Mouse (Mus musculus) forebrain, embryonic 14.5 days (tissue): ENCODE measurements around the gene Ccdc3. TPM values are rescaled to one million over a fixed set of nuclear protein-coding genes. Genes with fewer than 3 reads are reported as not detected.

Source experiments
- ATAC-seq: fragments of 200-750 bp; cut with Nextera tagmentation; 2 replicates; pipeline ENCODE4 v1.8.0; 2017; ENCODE audit warnings: mild to moderate bottlenecking, moderate library complexity
- DNase-seq: peaks from one replicate; pipeline ENCODE4 v3.0.0-alpha.2; 2015; ENCODE audit warnings: low spot score
- H3K27ac ChIP-seq: fragments of 300-500 bp; sonication (generic); 2 replicates; pipeline ENCODE4 v1.5.1; 2014; ENCODE audit warnings: low read depth, mild to moderate bottlenecking, control low read depth, low read length, moderate library complexity
- H3K27me3 ChIP-seq: fragments of 300-500 bp; sonication (generic); replicated peaks from 2 replicates; pipeline ENCODE4 v1.6.1; 2014; ENCODE audit warnings: low read length, control low read depth, mixed read lengths; ENCODE audit not compliant: control insufficient read depth, insufficient read depth
- H3K36me3 ChIP-seq: fragments of 300-500 bp; sonication (generic); 2 replicates; pipeline ENCODE4 v1.6.1; 2014; ENCODE audit warnings: low read length, control low read depth; ENCODE audit not compliant: control insufficient read depth, insufficient read depth
- H3K4me1 ChIP-seq: fragments of 300-500 bp; sonication (generic); 2 replicates; pipeline ENCODE4 v1.6.1; 2014; ENCODE audit warnings: antibody characterized with exemption, low read length, control low read depth; ENCODE audit not compliant: control insufficient read depth, insufficient read depth
- H3K4me2 ChIP-seq: fragments of 300-500 bp; sonication (generic); 2 replicates; pipeline ENCODE4 v1.6.1; 2014; ENCODE audit warnings: mild to moderate bottlenecking, control low read depth, low read length
- H3K4me3 ChIP-seq: fragments of 300-500 bp; sonication (generic); 2 replicates; pipeline ENCODE4 v1.5.1; 2014; ENCODE audit warnings: low read depth, low read length, control low read depth
- H3K9ac ChIP-seq: fragments of 300-500 bp; sonication (generic); 2 replicates; pipeline ENCODE4 v1.6.1; 2014; ENCODE audit warnings: mild to moderate bottlenecking, low read length, control low read depth, moderate library complexity
- H3K9me3 ChIP-seq: fragments of 300-500 bp; sonication (generic); replicated peaks from 2 replicates; pipeline ENCODE4 v1.6.1; 2016; ENCODE audit warnings: low read length, control low read depth, mixed read lengths; ENCODE audit not compliant: control insufficient read depth
- WGBS: fragments of 180-500 bp; shearing (Covaris S2); extraction: QIAGEN DNeasy Blood & Tissue Kit; methylation state at CpG from one replicate; pipeline ENCODE4 v1.1.7; 2014; 5-methylcytosine and 5-hydroxymethylcytosine counted together
- polyA plus RNA-seq: library from polyadenylated mRNA; unstranded; fragments of >200 nt; fragmentation: Nextera tagmentation; extraction: Ambion mirVana; gene quantifications from 2 replicates; pipeline ENCODE4 v1.2.1, GENCODE M21; 2014

Ccdc3 gene
- polyA plus RNA-seq, 1 experiment from 2014 or later, result 2.2 TPM

DNA sequence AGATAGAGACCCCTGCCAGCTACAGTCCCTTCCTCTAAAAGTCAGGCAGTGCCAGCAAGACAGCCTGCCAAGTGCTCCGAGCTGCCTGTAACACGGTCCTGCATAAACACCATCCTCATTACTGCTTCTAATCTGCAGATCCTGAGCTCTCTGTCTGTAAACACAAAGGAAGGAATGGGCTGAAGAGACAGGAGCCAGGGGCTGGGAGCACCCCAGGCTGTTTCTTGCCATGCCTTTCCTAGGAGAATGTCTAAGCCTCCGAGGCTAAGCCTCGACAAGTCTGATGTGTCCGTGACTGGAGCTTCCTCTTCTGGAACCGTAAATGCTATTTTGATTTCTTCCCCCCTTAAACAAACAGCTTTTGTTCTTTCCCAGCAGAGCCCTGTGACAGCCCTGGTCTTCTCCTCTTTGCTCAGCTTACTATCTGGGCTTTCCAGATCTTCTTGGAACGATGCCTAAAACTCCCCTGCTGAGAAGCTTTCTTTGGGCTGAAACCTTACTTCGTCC, 24.7 kb upstream of the Ccdc3 start:
- Histone ChIP-seq H3K27ac (peak overlapping the region; percentile 70), H3K9ac (no peak overlapping the region; the same call in 1 of the 2 replicates), H3K9me3 (no peaks in the 10 kb centered on the region; the same call in 1 of the 2 replicates), H3K4me2 (peak overlapping the region; percentile 21; the same call in 1 of the 2 replicates), H3K4me1 (peaks cover 20% of the 10 kb centered on the region), H3K36me3 (no peaks in the 10 kb centered on the region), H3K4me3 (no peak overlapping the region), H3K27me3 (no peaks in the 10 kb centered on the region)
- peak; percentile 72 for DNase-seq
- WGBS, result 8% methylated on average over 8 of the region's 8 CpGs
- ATAC-seq, result peak; percentile 82

DNA sequence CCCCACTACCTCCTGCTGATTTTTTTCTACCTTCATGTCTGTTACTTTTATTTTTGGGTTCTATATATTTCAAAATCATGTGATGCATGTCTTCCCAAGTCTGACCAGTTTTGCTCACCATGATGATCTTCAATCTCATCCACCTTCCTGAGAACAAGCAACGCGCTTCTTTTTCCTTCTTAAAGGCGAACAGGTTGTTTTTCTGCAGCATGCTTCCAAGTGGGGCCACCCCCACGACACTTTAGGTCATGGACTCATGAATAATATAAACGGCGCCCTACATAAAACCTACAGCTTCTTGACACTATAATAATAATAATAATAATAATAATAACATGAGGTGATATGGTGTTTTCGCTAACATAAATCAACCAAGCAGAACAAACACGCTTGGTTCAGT, 23.2 kb upstream of the Ccdc3 start:
- H3K36me3 ChIP-seq, result no peaks in the 10 kb centered on the region
- peaks cover 20% of the 10 kb centered on the region for H3K4me1 ChIP-seq
- DNase-seq (no peak), ATAC-seq (no peak)
- WGBS, result 96% methylated on average over 8 of the region's 8 CpGs
- H3K27me3 ChIP-seq, result no peaks in the 10 kb centered on the region
- H3K9ac ChIP-seq, result no peak overlapping the region
- H3K4me3 ChIP-seq, result no peak overlapping the region
- H3K27ac ChIP-seq, result no peak overlapping the region
- no peak overlapping the region for H3K4me2 ChIP-seq
- no peaks in the 10 kb centered on the region; the same call in 1 of the 2 replicates for H3K9me3 ChIP-seq

- Histone ChIP-seq H3K9me3 (no peaks in the 10 kb centered on the region; the same call in 1 of the 2 replicates), H3K4me3 (no peak overlapping the region), H3K4me2 (no peak overlapping the region), H3K4me1 (peaks cover 20% of the 10 kb centered on the region), H3K27ac (peak overlapping the region; percentile 15; the same call in 1 of the 2 replicates), H3K9ac (no peak overlapping the region), H3K36me3 (no peaks in the 10 kb centered on the region), H3K27me3 (no peaks in the 10 kb centered on the region)
- DNase-seq (peak; percentile 71), ATAC-seq (peak; percentile 49; the same call in 1 of the 2 replicates)
- WGBS, result 17% methylated on average over 5 of the region's 5 CpGs
Measured at GRCm38 (mm10) chr2:5116856-5117532, 20.6 kb upstream of the Ccdc3 start.

GRCm38 (mm10) chr2:5125506-5125905, 12.1 kb upstream of the Ccdc3 start:
- DNase-seq (no peak), ATAC-seq (no peak)
- Histone ChIP-seq H3K9ac (no peak overlapping the region), H3K4me2 (no peak overlapping the region), H3K27me3 (no peaks in the 10 kb centered on the region), H3K9me3 (no peaks in the 10 kb centered on the region), H3K4me3 (no peak overlapping the region), H3K4me1 (peaks cover 3% of the 10 kb centered on the region; the same call in 1 of the 2 replicates), H3K27ac (no peak overlapping the region), H3K36me3 (no peaks in the 10 kb centered on the region)
- WGBS, result 43% methylated on average over 6 of the region's 6 CpGs

GRCm38 (mm10) chr2:5127369-5127768, 10.2 kb upstream of the Ccdc3 start:
- no peak for ATAC-seq
- no peak overlapping the region for H3K4me2 ChIP-seq
- peaks cover 3% of the 10 kb centered on the region; the same call in 1 of the 2 replicates for H3K4me1 ChIP-seq
- no peak for DNase-seq
- H3K9ac ChIP-seq, result no peak overlapping the region
- H3K4me3 ChIP-seq, result no peak overlapping the region
- H3K9me3 ChIP-seq, result no peaks in the 10 kb centered on the region
- no peaks in the 10 kb centered on the region for H3K36me3 ChIP-seq
- no peaks in the 10 kb centered on the region for H3K27me3 ChIP-seq
- H3K27ac ChIP-seq, result no peak overlapping the region
- 68% methylated on average over 5 of the region's 5 CpGs for WGBS

DNA sequence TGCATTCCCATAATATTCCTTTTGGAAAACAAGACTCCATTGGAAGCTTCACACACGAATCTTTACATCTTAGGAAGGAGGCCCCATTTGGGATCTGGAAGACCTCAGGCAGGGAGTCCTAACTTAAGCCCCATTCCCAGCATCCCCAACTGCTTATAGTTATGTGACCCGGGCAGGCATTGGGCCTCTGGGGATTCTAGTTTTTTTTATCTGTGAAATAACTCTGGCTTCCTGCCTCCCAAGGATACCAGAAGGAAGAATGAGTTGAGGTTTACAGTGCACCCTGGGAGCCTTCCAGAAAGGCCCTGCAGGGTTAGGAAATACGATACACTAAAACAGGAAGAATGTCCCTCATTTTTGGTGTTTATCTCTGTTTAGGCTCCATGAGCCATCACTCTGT, 8.5 kb upstream of the Ccdc3 start:
- Histone ChIP-seq H3K4me2 (no peak overlapping the region), H3K36me3 (no peaks in the 10 kb centered on the region), H3K9ac (no peak overlapping the region), H3K4me3 (no peak overlapping the region), H3K9me3 (no peaks in the 10 kb centered on the region), H3K27ac (no peak overlapping the region), H3K27me3 (no peaks in the 10 kb centered on the region), H3K4me1 (peaks cover 3% of the 10 kb centered on the region; the same call in 1 of the 2 replicates)
- 60% methylated on average over 3 of the region's 3 CpGs for WGBS
- ATAC-seq, result no peak
- DNase-seq, result no peak

DNA sequence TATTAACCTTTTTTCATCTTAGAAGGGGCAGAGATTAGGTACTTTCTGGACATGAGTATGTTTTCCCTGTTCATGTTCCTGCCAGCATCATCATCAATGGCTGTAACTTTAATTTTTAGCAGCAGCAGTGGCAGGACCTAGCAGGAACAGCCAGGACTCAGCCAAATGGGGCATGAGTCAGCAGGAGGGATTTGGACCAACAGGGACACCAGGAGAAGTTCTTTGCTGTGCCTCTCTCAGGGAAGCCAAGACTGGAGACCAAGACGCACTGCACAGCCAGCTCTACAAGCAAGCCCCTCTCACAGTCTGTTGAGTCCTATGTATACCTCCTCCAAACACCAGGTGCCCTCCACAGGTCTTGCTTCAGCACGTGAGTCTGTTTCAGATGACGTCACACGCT, 5.5 kb upstream of the Ccdc3 start:
- H3K9ac ChIP-seq, result no peak overlapping the region
- ATAC-seq, result no peak

GRCm38 (mm10) chr2:5134959-5135743, 2.4 kb upstream of the Ccdc3 start:
- Histone ChIP-seq H3K9ac (no peak overlapping the region), H3K4me1 (no peaks in the 10 kb centered on the region), H3K27me3 (peaks cover 26% of the 10 kb centered on the region), H3K9me3 (no peaks in the 10 kb centered on the region), H3K4me3 (no peak overlapping the region), H3K36me3 (no peaks in the 10 kb centered on the region), H3K27ac (no peak overlapping the region), H3K4me2 (no peak overlapping the region)
- ATAC-seq, result no peak
- WGBS, result 81% methylated on average over 5 of the region's 5 CpGs
- no peak for DNase-seq

More for the DNA sequence above, 5.5 kb upstream of the Ccdc3 start:
- 83% methylated on average over 4 of the region's 4 CpGs for WGBS
- peaks cover 3% of the 10 kb centered on the region; the same call in 1 of the 2 replicates for H3K4me1 ChIP-seq
- no peaks in the 10 kb centered on the region for H3K36me3 ChIP-seq
- no peak overlapping the region for H3K4me3 ChIP-seq
- no peak overlapping the region for H3K4me2 ChIP-seq
- H3K27me3 ChIP-seq, result 0 out of 2 replicates have a peak, but pooled peaks cover 9% of the 10 kb centered on the region
- no peak for DNase-seq
- no peak overlapping the region for H3K27ac ChIP-seq
- H3K9me3 ChIP-seq, result no peaks in the 10 kb centered on the region
